Mouse (Mus musculus) gastrocnemius, postnatal 36 days (tissue): ENCODE measurements at regions not wholly inside any gene's neighbourhood (a gene's known extent, or its start where the extent isn't known, plus 50 kb on each side); places are given as distances from the start of the nearest gene placed in this dataset.

Experiments used
- DNase-seq, 2 experiments: peaks; one replicate each; pipeline ENCODE4 v3.0.0; 2022
- intact Hi-C: fragments of 180-260 bp; cut with DNase I; formaldehyde crosslinking; loops from one replicate; pipeline ENCODE4 v1.15.1; 2025

- no peak for DNase-seq
- intact Hi-C loops, result loop anchor here (5.0 kb wide), 1 partner anchor 794 kb away; the partner anchor contains the start of gene Tbx3
Observed at GRCm38 (mm10) chr5:118878722-118879121, 318.2 kb downstream of the Med13l start.

- DNase-seq, result peak; percentile 61 to 64
- intact Hi-C loops, result loop anchor here (2.0 to 10.0 kb wide), 4 partner anchors 177 to 809 kb away; partner anchors contain the start of gene Tbx3
Observed at GRCm38 (mm10) chr5:118879808-118880478, 319.5 kb downstream of the Med13l start.

GRCm38 (mm10) chr5:118880546-118880945 is 320.1 kb downstream of the Med13l start:
- intact Hi-C loops, result loop anchor here (2.0 to 10.0 kb wide), 3 partner anchors 177 to 808 kb away; no protein-coding TSS in a partner anchor

GRCm38 (mm10) chr5:118881886-118882285 is 321.4 kb downstream of the Med13l start:
- intact Hi-C loops, result loop anchor here (2.0 to 10.0 kb wide), 3 partner anchors 175 to 807 kb away; no protein-coding TSS in a partner anchor
- no peak for DNase-seq

More at GRCm38 (mm10) chr5:118880546-118880945, 320.1 kb downstream of the Med13l start:
- DNase-seq, result no peak

- intact Hi-C loops, result loop anchor here (10.0 kb wide), 1 partner anchor 197 kb away; no protein-coding TSS in a partner anchor
- no peak for DNase-seq
Observed at GRCm38 (mm10) chr5:118888131-118888530, 327.7 kb downstream of the Med13l start.

- no peak for DNase-seq
- intact Hi-C loops, result no loop called here
Observed at GRCm38 (mm10) chr5:118891131-118891530, 330.7 kb downstream of the Med13l start.

GRCm38 (mm10) chr5:118908224-118908623 is 347.7 kb downstream of the Med13l start:
- no peak for DNase-seq
- intact Hi-C loops, result no loop called here

GRCm38 (mm10) chr5:118909756-118910155 is 349.3 kb downstream of the Med13l start:
- DNase-seq, result no peak
- intact Hi-C loops, result no loop called here

GRCm38 (mm10) chr5:118914191-118914750 is 353.8 kb downstream of the Med13l start:
- no peak for DNase-seq
- intact Hi-C loops, result no loop called here

GRCm38 (mm10) chr5:118923357-118923756 is 362.9 kb downstream of the Med13l start:
- intact Hi-C loops, result no loop called here
- no peak for DNase-seq

- no peak for DNase-seq
- intact Hi-C loops, result no loop called here
Observed at GRCm38 (mm10) chr5:118929037-118929436, 368.6 kb downstream of the Med13l start.

GRCm38 (mm10) chr5:118929990-118930501 is 369.6 kb downstream of the Med13l start:
- intact Hi-C loops, result no loop called here
- no peak for DNase-seq

- DNase-seq, result no peak
- intact Hi-C loops, result no loop called here
Observed at GRCm38 (mm10) chr5:118939336-118940039, 379.0 kb downstream of the Med13l start.

GRCm38 (mm10) chr5:118944256-118944655 is 383.8 kb downstream of the Med13l start:
- intact Hi-C loops, result no loop called here

GRCm38 (mm10) chr5:118946090-118946489 is 385.6 kb downstream of the Med13l start:
- intact Hi-C loops, result no loop called here
- DNase-seq, result no peak

More at GRCm38 (mm10) chr5:118944256-118944655, 383.8 kb downstream of the Med13l start:
- no peak for DNase-seq

- no peak for DNase-seq
- intact Hi-C loops, result no loop called here
Observed at GRCm38 (mm10) chr5:118946994-118947393, 386.5 kb downstream of the Med13l start.

- intact Hi-C loops, result no loop called here
- no peak for DNase-seq
Observed at GRCm38 (mm10) chr5:118948119-118948786, 387.8 kb downstream of the Med13l start.

GRCm38 (mm10) chr5:118951067-118951466 is 390.6 kb downstream of the Med13l start:
- intact Hi-C loops, result no loop called here
- no peak for DNase-seq

- DNase-seq, result no peak
- intact Hi-C loops, result no loop called here
Observed at GRCm38 (mm10) chr5:118960521-118961001, 400.1 kb downstream of the Med13l start.

GRCm38 (mm10) chr5:118961091-118961490 is 400.6 kb downstream of the Med13l start:
- no peak for DNase-seq
- intact Hi-C loops, result no loop called here
